Mouse (Mus musculus) embryonic fibroblast, embryonic 13.5 days (primary cell): Measurements from ENCODE around the gene Cd300a. TPM values are rescaled to one million over a fixed set of nuclear protein-coding genes. Genes with fewer than 3 reads are reported as not detected.

Source experiments
- H3K27ac ChIP-seq: 2 replicates; pipeline ENCODE4 v1.5.1; 2012; ENCODE audit warnings: low read length, control low read depth, inconsistent platforms; ENCODE audit not compliant: insufficient read depth
- H3K4me1 ChIP-seq: 2 replicates; pipeline ENCODE4 v1.6.1; 2011; ENCODE audit warnings: low read length; ENCODE audit not compliant: control insufficient read depth, insufficient read depth
- H3K4me3 ChIP-seq: 2 replicates; pipeline ENCODE4 v1.5.1; 2011; ENCODE audit warnings: mild to moderate bottlenecking, control low read depth, low read length; ENCODE audit not compliant: insufficient read depth
- CTCF ChIP-seq: IDR thresholded peaks from 2 replicates; pipeline ENCODE4 v1.5.1; 2011; ENCODE audit warnings: mild to moderate bottlenecking, control low read depth, low read length, moderate library complexity, borderline replicate concordance; ENCODE audit not compliant: insufficient read depth
- POLR2A ChIP-seq: IDR thresholded peaks from 2 replicates; pipeline ENCODE4 v1.6.1; 2011; ENCODE audit warnings: low read depth, mild to moderate bottlenecking, control low read depth, low read length, moderate library complexity
- polyA plus RNA-seq: library from polyadenylated mRNA; stranded (reverse); fragments of >200 nt; gene quantifications from 2 replicates; pipeline ENCODE4 v1.2.4, GENCODE M21; 2011; ENCODE audit warnings: low read depth; ENCODE audit not compliant: missing spikeins, insufficient read length

Cd300a gene
- polyA plus RNA-seq: 0.84 TPM in 1 of 2 replicates, not detected in the other

GRCm38 (mm10) chr11:114889991-114890518, at the start of gene Cd300a:
Gene Cd300a, plus strand, starts transcription at chr11:114890041.
- no peaks in the 10 kb centered on the region for H3K4me1 ChIP-seq
- TF ChIP-seq CTCF: no peak
- TF ChIP-seq POLR2A: no peak
- no peak within 1 kb of the TSS for H3K4me3 ChIP-seq
- no peak within 1 kb of the TSS for H3K27ac ChIP-seq

GRCm38 (mm10) chr11:114843818-114844463, 45.9 kb upstream of the Cd300a start:
- Histone ChIP-seq H3K27ac (no peak overlapping the region), H3K4me1 (no peaks in the 10 kb centered on the region; the same call in 1 of the 2 replicates), H3K4me3 (no peak overlapping the region)
- no peak for TF ChIP-seq POLR2A
- TF ChIP-seq CTCF: no peak

- Histone ChIP-seq H3K27ac (no peak overlapping the region), H3K4me3 (no peak overlapping the region), H3K4me1 (no peaks in the 10 kb centered on the region; the same call in 1 of the 2 replicates)
- TF ChIP-seq CTCF: no peak
- no peak for TF ChIP-seq POLR2A
Measured at GRCm38 (mm10) chr11:114844464-114845220, 45.2 kb upstream of the Cd300a start.

GRCm38 (mm10) chr11:114846336-114846735, 43.5 kb upstream of the Cd300a start:
- TF ChIP-seq POLR2A: no peak
- no peak for TF ChIP-seq CTCF
- H3K27ac ChIP-seq: no peak overlapping the region
- H3K4me3 ChIP-seq: no peak overlapping the region
- H3K4me1 ChIP-seq: no peaks in the 10 kb centered on the region; the same call in 1 of the 2 replicates

- Histone ChIP-seq H3K4me3 (no peak overlapping the region), H3K4me1 (no peaks in the 10 kb centered on the region; the same call in 1 of the 2 replicates), H3K27ac (no peak overlapping the region)
- no peak for TF ChIP-seq POLR2A
- TF ChIP-seq CTCF: no peak
Measured at GRCm38 (mm10) chr11:114847008-114847407, 42.8 kb upstream of the Cd300a start.

GRCm38 (mm10) chr11:114849572-114849971, 40.3 kb upstream of the Cd300a start:
- TF ChIP-seq POLR2A (no peak), CTCF (no peak)
- H3K4me1 ChIP-seq: no peaks in the 10 kb centered on the region
- no peak overlapping the region for H3K27ac ChIP-seq
- H3K4me3 ChIP-seq: no peak overlapping the region

GRCm38 (mm10) chr11:114850066-114850451, 39.8 kb upstream of the Cd300a start:
- Histone ChIP-seq H3K4me3 (no peak overlapping the region), H3K4me1 (no peaks in the 10 kb centered on the region), H3K27ac (no peak overlapping the region)
- no peak for TF ChIP-seq POLR2A
- TF ChIP-seq CTCF: no peak

- TF ChIP-seq CTCF (no peak), POLR2A (peak; percentile 30; the same call in 1 of the 2 replicates)
- H3K27ac ChIP-seq: no peak within 1 kb of the TSS
- no peaks in the 10 kb centered on the region for H3K4me1 ChIP-seq
- peak within 1 kb of the TSS; percentile 55 for H3K4me3 ChIP-seq
Measured at GRCm38 (mm10) chr11:114850452-114851268, 39.2 kb upstream of the Cd300a start, which contains the start of gene Gprc5c. Gene Gprc5c, plus strand, starts transcription at chr11:114851152.

- Histone ChIP-seq H3K27ac (no peak overlapping the region), H3K4me1 (no peaks in the 10 kb centered on the region), H3K4me3 (peak overlapping the region; percentile 55)
- TF ChIP-seq CTCF (no peak), POLR2A (no peak)
Measured at GRCm38 (mm10) chr11:114851269-114851607, 38.6 kb upstream of the Cd300a start.
